Mouse (Mus musculus): ENCODE measurements around the gene Fgfr2. TPM values are rescaled to one million over a fixed set of nuclear protein-coding genes. Genes with fewer than 3 reads are reported as not detected.
A peak's percentile ranks its signal among the peaks of the same experiment; 100 is the strongest.

Fgfr2 gene
- polyA plus RNA-seq, 1 experiment: 3.0 TPM

- H3K36me3 ChIP-seq (ENCODE audit: control insufficient read depth, insufficient read depth, low read length): no peaks in the 10 kb centered on the region
- no peaks in the 10 kb centered on the region for H3K27me3 ChIP-seq (ENCODE audit: control insufficient read depth, insufficient read depth, low read length)
- H3K27ac ChIP-seq (ENCODE audit: control insufficient read depth, insufficient read depth, low read depth, low read length): no peak overlapping the region
- no peaks in the 10 kb centered on the region for H3K4me1 ChIP-seq (ENCODE audit: control insufficient read depth, insufficient read depth, low read length)
- no peak for TF ChIP-seq CTCF (IDR thresholded peaks at IDR 0.05; ENCODE audit: control insufficient read depth, insufficient read depth, insufficient replicate concordance, low read depth, low read length)
- no peak for TF ChIP-seq POLR2A (IDR thresholded peaks at IDR 0.05; ENCODE audit: control insufficient read depth, low read depth, low read length)
- no peak overlapping the region for H3K4me3 ChIP-seq (ENCODE audit: control insufficient read depth, low read depth, low read length)
These were observed 2359.0 kb downstream of the Fgfr2 start for GRCm38 (mm10) chr7:130764160-130764559.

GRCm38 (mm10) chr7:130762071-130762897, 2360.9 kb downstream of the Fgfr2 start:
- Histone ChIP-seq H3K36me3 (ENCODE audit: control insufficient read depth, insufficient read depth, low read length) (no peaks in the 10 kb centered on the region), H3K4me3 (ENCODE audit: control insufficient read depth, low read depth, low read length) (no peak overlapping the region), H3K4me1 (ENCODE audit: control insufficient read depth, insufficient read depth, low read length) (no peaks in the 10 kb centered on the region), H3K27me3 (ENCODE audit: control insufficient read depth, insufficient read depth, low read length) (no peaks in the 10 kb centered on the region), H3K27ac (ENCODE audit: control insufficient read depth, insufficient read depth, low read depth, low read length) (no peak overlapping the region)
- TF ChIP-seq CTCF (IDR thresholded peaks at IDR 0.05; ENCODE audit: control insufficient read depth, insufficient read depth, insufficient replicate concordance, low read depth, low read length) (peak; percentile 61; the same call in 1 of the 2 replicates), POLR2A (IDR thresholded peaks at IDR 0.05; ENCODE audit: control insufficient read depth, low read depth, low read length) (no peak)

GRCm38 (mm10) chr7:130757326-130757865, 2365.8 kb downstream of the Fgfr2 start:
- Histone ChIP-seq H3K36me3 (ENCODE audit: control insufficient read depth, insufficient read depth, low read length) (no peaks in the 10 kb centered on the region), H3K4me1 (ENCODE audit: control insufficient read depth, insufficient read depth, low read length) (peaks cover 2% of the 10 kb centered on the region; the same call in 1 of the 2 replicates), H3K27ac (ENCODE audit: control insufficient read depth, insufficient read depth, low read depth, low read length) (no peak overlapping the region), H3K27me3 (ENCODE audit: control insufficient read depth, insufficient read depth, low read length) (no peaks in the 10 kb centered on the region), H3K4me3 (ENCODE audit: control insufficient read depth, low read depth, low read length) (no peak overlapping the region)
- TF ChIP-seq POLR2A (IDR thresholded peaks at IDR 0.05; ENCODE audit: control insufficient read depth, low read depth, low read length) (no peak), CTCF (IDR thresholded peaks at IDR 0.05; ENCODE audit: control insufficient read depth, insufficient read depth, insufficient replicate concordance, low read depth, low read length) (no peak)

GRCm38 (mm10) chr7:130756343-130756835, 2366.8 kb downstream of the Fgfr2 start:
- no peaks in the 10 kb centered on the region for H3K27me3 ChIP-seq (ENCODE audit: control insufficient read depth, insufficient read depth, low read length)
- H3K4me3 ChIP-seq (ENCODE audit: control insufficient read depth, low read depth, low read length): no peak overlapping the region
- H3K36me3 ChIP-seq (ENCODE audit: control insufficient read depth, insufficient read depth, low read length): no peaks in the 10 kb centered on the region
- H3K4me1 ChIP-seq (ENCODE audit: control insufficient read depth, insufficient read depth, low read length): peaks cover 4% of the 10 kb centered on the region
- H3K27ac ChIP-seq (ENCODE audit: control insufficient read depth, insufficient read depth, low read depth, low read length): no peak overlapping the region
- TF ChIP-seq CTCF (IDR thresholded peaks at IDR 0.05; ENCODE audit: control insufficient read depth, insufficient read depth, insufficient replicate concordance, low read depth, low read length) (no peak), POLR2A (IDR thresholded peaks at IDR 0.05; ENCODE audit: control insufficient read depth, low read depth, low read length) (no peak)

- TF ChIP-seq POLR2A (IDR thresholded peaks at IDR 0.05; ENCODE audit: control insufficient read depth, low read depth, low read length): no peak
- TF ChIP-seq CTCF (IDR thresholded peaks at IDR 0.05; ENCODE audit: control insufficient read depth, insufficient read depth, insufficient replicate concordance, low read depth, low read length): peak; percentile 34; the same call in 1 of the 2 replicates
- Histone ChIP-seq H3K27ac (ENCODE audit: control insufficient read depth, insufficient read depth, low read depth, low read length) (no peak overlapping the region), H3K36me3 (ENCODE audit: control insufficient read depth, insufficient read depth, low read length) (no peaks in the 10 kb centered on the region), H3K4me3 (ENCODE audit: control insufficient read depth, low read depth, low read length) (no peak overlapping the region), H3K27me3 (ENCODE audit: control insufficient read depth, insufficient read depth, low read length) (no peaks in the 10 kb centered on the region), H3K4me1 (ENCODE audit: control insufficient read depth, insufficient read depth, low read length) (peaks cover 7% of the 10 kb centered on the region)
These were observed 2368.4 kb downstream of the Fgfr2 start for GRCm38 (mm10) chr7:130754790-130755189.

GRCm38 (mm10) chr7:130751678-130752077, 2371.5 kb downstream of the Fgfr2 start:
- Histone ChIP-seq H3K27ac (ENCODE audit: control insufficient read depth, insufficient read depth, low read depth, low read length) (no peak overlapping the region), H3K4me1 (ENCODE audit: control insufficient read depth, insufficient read depth, low read length) (peaks cover 7% of the 10 kb centered on the region), H3K27me3 (ENCODE audit: control insufficient read depth, insufficient read depth, low read length) (no peaks in the 10 kb centered on the region), H3K36me3 (ENCODE audit: control insufficient read depth, insufficient read depth, low read length) (no peaks in the 10 kb centered on the region), H3K4me3 (ENCODE audit: control insufficient read depth, low read depth, low read length) (no peak overlapping the region)
- TF ChIP-seq CTCF (IDR thresholded peaks at IDR 0.05; ENCODE audit: control insufficient read depth, insufficient read depth, insufficient replicate concordance, low read depth, low read length) (no peak), POLR2A (IDR thresholded peaks at IDR 0.05; ENCODE audit: control insufficient read depth, low read depth, low read length) (no peak)

- TF ChIP-seq CTCF (IDR thresholded peaks at IDR 0.05; ENCODE audit: control insufficient read depth, insufficient read depth, insufficient replicate concordance, low read depth, low read length) (no peak), POLR2A (IDR thresholded peaks at IDR 0.05; ENCODE audit: control insufficient read depth, low read depth, low read length) (no peak)
- peak overlapping the region; percentile 40; the same call in 1 of the 2 replicates for H3K27ac ChIP-seq (ENCODE audit: control insufficient read depth, insufficient read depth, low read depth, low read length)
- no peaks in the 10 kb centered on the region for H3K36me3 ChIP-seq (ENCODE audit: control insufficient read depth, insufficient read depth, low read length)
- H3K27me3 ChIP-seq (ENCODE audit: control insufficient read depth, insufficient read depth, low read length): no peaks in the 10 kb centered on the region
- H3K4me1 ChIP-seq (ENCODE audit: control insufficient read depth, insufficient read depth, low read length): peaks cover 7% of the 10 kb centered on the region
- no peak overlapping the region for H3K4me3 ChIP-seq (ENCODE audit: control insufficient read depth, low read depth, low read length)
These were observed 2372.2 kb downstream of the Fgfr2 start for GRCm38 (mm10) chr7:130750752-130751490.
